Mouse (Mus musculus) embryonic fibroblast, embryonic 13.5 days (primary cell): ENCODE results near the gene Milr1.

Experiments used
- CTCF ChIP-seq: IDR thresholded peaks from 2 replicates; pipeline ENCODE4 v1.5.1; 2011; ENCODE audit warnings: mild to moderate bottlenecking, control low read depth, low read length, moderate library complexity, borderline replicate concordance; ENCODE audit not compliant: insufficient read depth
- POLR2A ChIP-seq: IDR thresholded peaks from 2 replicates; pipeline ENCODE4 v1.6.1; 2011; ENCODE audit warnings: low read depth, mild to moderate bottlenecking, control low read depth, low read length, moderate library complexity

DNA sequence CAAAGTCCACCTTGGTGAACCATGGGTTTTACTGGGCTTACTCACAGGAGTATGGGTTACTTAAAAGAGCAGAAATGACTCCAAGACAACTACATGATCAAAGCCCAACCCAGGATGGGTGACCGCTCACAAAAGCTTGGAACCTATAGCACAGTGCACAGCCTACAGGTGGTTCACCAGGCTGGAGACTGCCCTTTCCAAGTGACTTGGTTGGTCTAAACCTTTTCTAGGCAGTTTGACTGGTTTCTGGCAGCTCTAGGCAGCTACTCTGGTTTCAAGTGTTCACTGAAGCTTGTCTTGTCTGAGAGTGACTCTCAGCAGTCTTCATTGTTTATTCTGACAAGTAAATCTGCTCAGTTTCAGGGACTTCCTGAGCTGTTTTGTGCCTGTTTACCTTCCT lies 21.4 kb upstream of the Milr1 start:
- TF ChIP-seq POLR2A = no peak
- no peak for TF ChIP-seq CTCF
